Mouse (Mus musculus) limb, embryonic 11.5 days (tissue): Measurements from ENCODE around the gene Necap2. TPM values are rescaled to one million over a fixed set of nuclear protein-coding genes. Genes with fewer than 3 reads are reported as not detected.
A peak's percentile ranks its signal among the peaks of the same experiment; 100 is the strongest.

Source experiments
- ATAC-seq: fragments of 200-750 bp; cut with Nextera tagmentation; 2 replicates; pipeline ENCODE4 v1.8.0; 2017; ENCODE audit warnings: low read depth; ENCODE audit not compliant: insufficient number of reproducible peaks, low FRiP score, low TSS enrichment
- DNase-seq: peaks from one replicate; pipeline ENCODE4 v3.0.0-alpha.2; 2015; ENCODE audit warnings: low spot score
- H3K27ac ChIP-seq: fragments of 300-500 bp; sonication (generic); replicated peaks from 2 replicates; pipeline ENCODE4 v1.5.1; 2014; ENCODE audit warnings: low read depth, mild to moderate bottlenecking, low read length
- H3K27me3 ChIP-seq: fragments of 300-500 bp; sonication (generic); 2 replicates; pipeline ENCODE4 v1.6.1; 2014; ENCODE audit warnings: mild to moderate bottlenecking, low read length, mixed read lengths; ENCODE audit not compliant: control insufficient read depth, insufficient read depth
- H3K36me3 ChIP-seq: fragments of 300-500 bp; sonication (generic); 2 replicates; pipeline ENCODE4 v1.6.1; 2014; ENCODE audit warnings: mild to moderate bottlenecking, low read length, moderate library complexity, mixed read lengths; ENCODE audit not compliant: control insufficient read depth, insufficient read depth
- H3K4me1 ChIP-seq: fragments of 300-500 bp; sonication (generic); 2 replicates; pipeline ENCODE4 v1.6.1; 2014; ENCODE audit warnings: low read length, mixed read lengths; ENCODE audit not compliant: control insufficient read depth, insufficient read depth
- H3K4me2 ChIP-seq: fragments of 300-500 bp; sonication (generic); 2 replicates; pipeline ENCODE4 v1.6.1; 2014; ENCODE audit warnings: low read depth, mild to moderate bottlenecking, moderate library complexity; ENCODE audit not compliant: severe bottlenecking
- H3K4me3 ChIP-seq: fragments of 300-500 bp; sonication (generic); 2 replicates; pipeline ENCODE4 v1.5.1; 2014; ENCODE audit warnings: low read depth, low read length
- H3K9ac ChIP-seq: fragments of 300-500 bp; sonication (generic); 2 replicates; pipeline ENCODE4 v1.6.1; 2014; ENCODE audit warnings: mild to moderate bottlenecking, low read length
- H3K9me3 ChIP-seq: fragments of 300-500 bp; sonication (generic); 2 replicates; pipeline ENCODE4 v1.6.1; 2016; ENCODE audit warnings: low read length; ENCODE audit not compliant: control insufficient read depth
- WGBS: fragments of 180-500 bp; shearing (Covaris S2); extraction: QIAGEN DNeasy Blood & Tissue Kit; methylation state at CpG from one replicate; pipeline ENCODE4 v1.1.7; 2014; 5-methylcytosine and 5-hydroxymethylcytosine counted together
- polyA plus RNA-seq: library from polyadenylated mRNA; unstranded; fragments of >200 nt; fragmentation: Nextera tagmentation; extraction: Ambion mirVana; gene quantifications from 2 replicates; pipeline ENCODE4 v1.2.1, GENCODE M21; 2014

Gene Necap2
- polyA plus RNA-seq, 1 experiment from 2014 or later: 71.0 TPM

GRCm38 (mm10) chr4:141088033-141088432 is 9.9 kb upstream of the Necap2 start, which contains the start of gene Spata21:
Spata21 (plus strand) TSS chr4:141088333.
- H3K36me3 ChIP-seq: no peaks in the 10 kb centered on the region
- no peaks in the 10 kb centered on the region for H3K27me3 ChIP-seq
- DNase-seq (no peak), ATAC-seq (no peak)
- H3K4me3 ChIP-seq: no peak within 1 kb of the TSS
- H3K27ac ChIP-seq: no peak within 1 kb of the TSS
- H3K9me3 ChIP-seq: no peaks in the 10 kb centered on the region; the same call in 1 of the 2 replicates
- H3K4me2 ChIP-seq: no peak within 1 kb of the TSS
- WGBS: 80% methylated on average over 6 of the region's 6 CpGs
- H3K4me1 ChIP-seq: no peaks in the 10 kb centered on the region
- H3K9ac ChIP-seq: no peak within 1 kb of the TSS

DNA sequence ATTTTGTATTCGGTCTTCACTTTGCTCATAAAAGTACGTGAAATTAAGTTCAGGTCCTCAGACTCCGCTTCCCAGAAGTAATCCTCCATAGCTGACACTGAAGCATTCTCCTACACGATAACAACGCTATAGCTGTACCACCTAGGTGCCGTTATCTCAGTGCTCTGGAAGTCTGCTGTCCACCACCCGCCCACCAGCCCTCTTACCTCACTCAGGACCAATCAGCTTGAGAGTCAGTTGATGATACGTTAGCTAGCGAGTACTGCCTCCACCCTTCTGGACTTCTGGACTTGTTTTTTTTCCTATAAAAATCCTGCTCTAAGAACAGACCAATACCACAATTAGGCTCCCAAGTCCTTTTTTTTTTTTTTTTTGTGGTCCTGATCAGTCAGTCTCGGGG is 8.7 kb upstream of the Necap2 start:
- WGBS: 76% methylated on average over 10 of the region's 10 CpGs
- H3K36me3 ChIP-seq: no peaks in the 10 kb centered on the region
- H3K4me1 ChIP-seq: no peaks in the 10 kb centered on the region
- ATAC-seq (no peak), DNase-seq (no peak)
- no peak overlapping the region for H3K4me2 ChIP-seq
- H3K27me3 ChIP-seq: no peaks in the 10 kb centered on the region
- H3K27ac ChIP-seq: no peak overlapping the region
- no peak overlapping the region for H3K9ac ChIP-seq
- no peaks in the 10 kb centered on the region; the same call in 1 of the 2 replicates for H3K9me3 ChIP-seq
- H3K4me3 ChIP-seq: no peak overlapping the region

DNA sequence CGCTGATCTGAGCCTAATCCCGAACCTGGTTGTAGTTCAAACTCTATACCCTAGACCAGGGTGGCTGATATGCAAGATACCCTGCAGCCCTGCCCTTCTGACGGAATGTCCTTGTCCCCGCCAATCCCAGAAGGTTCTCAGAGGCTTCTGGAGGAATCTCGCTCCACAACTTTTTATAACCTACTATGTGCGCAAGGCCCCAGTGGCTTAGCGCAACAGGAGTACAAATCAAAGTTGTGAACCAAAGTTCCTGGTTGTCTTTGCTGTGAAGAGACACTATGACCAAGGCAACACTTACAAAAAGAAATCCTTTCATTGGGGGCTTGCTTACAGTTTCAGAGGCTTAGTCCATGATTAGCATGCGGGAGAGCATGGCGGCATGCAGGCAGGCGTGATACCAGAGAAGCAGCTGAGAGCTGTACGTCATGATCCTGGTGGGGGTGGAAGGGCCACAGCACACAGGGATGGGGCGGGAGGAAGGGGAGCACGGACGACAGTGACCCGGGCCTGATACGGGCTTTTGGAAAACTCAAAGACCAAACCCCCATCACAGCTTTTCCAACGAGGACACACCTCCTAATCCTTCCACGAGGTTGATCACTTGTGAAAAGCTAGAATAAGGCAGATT is 467 bp upstream of the Necap2 start:
- 75% methylated on average over 18 of the region's 18 CpGs for WGBS
- H3K27ac ChIP-seq: no peak overlapping the region
- no peak overlapping the region for H3K4me2 ChIP-seq
- H3K4me3 ChIP-seq: peak overlapping the region; percentile 100; the same call in 1 of the 2 replicates
- H3K27me3 ChIP-seq: no peaks in the 10 kb centered on the region
- H3K4me1 ChIP-seq: peaks cover 9% of the 10 kb centered on the region; the same call in 1 of the 2 replicates
- no peak; the same call in 1 of the 2 replicates for ATAC-seq
- no peaks in the 10 kb centered on the region for H3K36me3 ChIP-seq
- no peak for DNase-seq
- no peak overlapping the region for H3K9ac ChIP-seq
- no peaks in the 10 kb centered on the region; the same call in 1 of the 2 replicates for H3K9me3 ChIP-seq

GRCm38 (mm10) chr4:141076761-141077506 is 1.2 kb downstream of the Necap2 start:
- DNase-seq: no peak
- Histone ChIP-seq H3K36me3 (peaks cover 6% of the 10 kb centered on the region), H3K4me2 (peak overlapping the region; percentile 95), H3K27me3 (no peaks in the 10 kb centered on the region), H3K9ac (peak overlapping the region; percentile 88), H3K9me3 (no peaks in the 10 kb centered on the region), H3K4me1 (peaks cover 9% of the 10 kb centered on the region; the same call in 1 of the 2 replicates), H3K4me3 (peak overlapping the region; percentile 100), H3K27ac (no peak overlapping the region)
- 84% methylated on average over 17 of the region's 17 CpGs for WGBS
- ATAC-seq: no peak

- Histone ChIP-seq H3K27me3 (no peaks in the 10 kb centered on the region), H3K9me3 (no peaks in the 10 kb centered on the region), H3K27ac (no peak overlapping the region), H3K36me3 (peaks cover 12% of the 10 kb centered on the region), H3K4me2 (no peak overlapping the region), H3K4me3 (no peak overlapping the region), H3K4me1 (peaks cover 9% of the 10 kb centered on the region; the same call in 1 of the 2 replicates), H3K9ac (no peak overlapping the region)
- 88% methylated on average over 4 of the region's 4 CpGs for WGBS
- no peak for DNase-seq
- ATAC-seq: no peak
Measured at GRCm38 (mm10) chr4:141074109-141074508, 4.0 kb downstream of the Necap2 start.

DNA sequence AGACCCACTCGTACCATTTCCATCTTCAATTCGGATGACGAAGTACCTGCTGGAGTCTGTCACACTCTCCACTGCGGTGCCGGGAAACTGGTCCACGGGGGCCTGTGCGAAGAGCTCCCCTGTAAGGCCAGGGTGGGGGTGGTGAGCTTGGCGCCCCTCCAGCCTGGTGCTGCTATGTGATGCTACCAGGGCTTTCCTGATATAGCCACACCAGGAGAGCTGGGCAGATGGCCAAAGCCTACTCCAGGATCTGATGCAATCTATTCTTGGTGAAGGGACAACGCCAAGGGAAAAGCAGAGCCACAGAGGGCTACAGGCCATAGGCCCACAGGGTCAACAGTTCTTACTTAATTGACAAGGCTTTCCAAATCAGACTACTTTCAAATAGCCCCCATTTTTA is 4.5 kb downstream of the Necap2 start:
- no peak for DNase-seq
- H3K27me3 ChIP-seq: no peaks in the 10 kb centered on the region
- ATAC-seq: no peak
- no peak overlapping the region for H3K9ac ChIP-seq
- H3K9me3 ChIP-seq: no peaks in the 10 kb centered on the region
- WGBS: 91% methylated on average over 9 of the region's 9 CpGs
- H3K4me1 ChIP-seq: peaks cover 9% of the 10 kb centered on the region; the same call in 1 of the 2 replicates
- no peak overlapping the region for H3K27ac ChIP-seq
- peaks cover 15% of the 10 kb centered on the region for H3K36me3 ChIP-seq
- no peak overlapping the region for H3K4me3 ChIP-seq
- no peak overlapping the region for H3K4me2 ChIP-seq

- 95% methylated on average over 11 of the region's 11 CpGs for WGBS
- H3K9me3 ChIP-seq: no peaks in the 10 kb centered on the region
- no peaks in the 10 kb centered on the region for H3K27me3 ChIP-seq
Measured at GRCm38 (mm10) chr4:141072502-141072901, 5.7 kb downstream of the Necap2 start.

GRCm38 (mm10) chr4:141069731-141070130 is 8.4 kb downstream of the Necap2 start:
- H3K27me3 ChIP-seq: no peaks in the 10 kb centered on the region
- peak; percentile 69 for DNase-seq
- no peak overlapping the region for H3K4me2 ChIP-seq
- no peaks in the 10 kb centered on the region for H3K4me1 ChIP-seq
- no peaks in the 10 kb centered on the region for H3K9me3 ChIP-seq
- H3K4me3 ChIP-seq: no peak overlapping the region
- no peak for ATAC-seq
- H3K9ac ChIP-seq: no peak overlapping the region
- 60% methylated on average over 4 of the region's 4 CpGs for WGBS
- H3K27ac ChIP-seq: no peak overlapping the region
- H3K36me3 ChIP-seq: peaks cover 31% of the 10 kb centered on the region

More at GRCm38 (mm10) chr4:141072502-141072901, 5.7 kb downstream of the Necap2 start:
- ATAC-seq (no peak), DNase-seq (no peak)
- Histone ChIP-seq H3K4me3 (no peak overlapping the region), H3K9ac (no peak overlapping the region), H3K4me1 (peaks cover 8% of the 10 kb centered on the region; the same call in 1 of the 2 replicates), H3K36me3 (peaks cover 19% of the 10 kb centered on the region), H3K27ac (no peak overlapping the region), H3K4me2 (no peak overlapping the region)
